Mouse (Mus musculus) stomach, postnatal 0 days (tissue): ENCODE measurements at regions not wholly inside any gene's neighbourhood (a gene's known extent, or its start where the extent isn't known, plus 50 kb on each side); places are given as distances from the start of the nearest gene placed in this dataset.

Experiments used
- CTCF ChIP-seq: IDR thresholded peaks from 2 replicates; pipeline ENCODE4 v1.5.1; 2016; ENCODE audit warnings: antibody characterized with exemption, low read depth, mild to moderate bottlenecking, moderate library complexity
- EP300 ChIP-seq: optimal IDR thresholded peaks from 2 replicates; pipeline ENCODE3; 2016; ENCODE audit warnings: antibody characterized with exemption

- TF ChIP-seq CTCF (no peak), EP300 (no peak)
These were observed 95.3 kb upstream of the Got2 start for GRCm38 (mm10) chr8:95983690-95984089.
